In genomic region chr11:24233821-24234220, GRCm38 (mm10) we compare ENCODE assay signal across 20 mouse cellular contexts.
"Had no signal": no experiment of that assay in that cellular context is flagged by ENCODE, and none has a peak within 500 bp of the region (broad histone marks: within the 10 kb centered on the region; RNA-seq: fewer than 3 reads in every experiment).

No protein-coding gene starts in this region.

- H3K9me3 ChIP-seq: limb, embryonic 13.5 days; liver, embryonic 12.5 days; liver, embryonic 15.5 days; midbrain, embryonic 12.5 days; neural tube, embryonic 13.5 days; stomach, embryonic 15.5 days had no signal

- H3K4me1 ChIP-seq: liver, embryonic 12.5 days; liver, embryonic 15.5 days; midbrain, embryonic 12.5 days; neural tube, embryonic 13.5 days had no signal

- ATAC-seq: intestine, postnatal 0 days; liver, embryonic 12.5 days; lung, postnatal 0 days; midbrain, embryonic 16.5 days had no signal

- H3K9ac ChIP-seq: limb, embryonic 13.5 days; liver, embryonic 12.5 days; liver, embryonic 15.5 days; midbrain, embryonic 12.5 days; neural tube, embryonic 13.5 days; stomach, embryonic 15.5 days had no signal

- H3K27ac ChIP-seq: left cerebral cortex, adult 2 months; limb, embryonic 13.5 days; liver, embryonic 12.5 days; liver, embryonic 15.5 days; midbrain, embryonic 12.5 days; neural tube, embryonic 13.5 days; stomach, embryonic 15.5 days had no signal

- H3K36me3 ChIP-seq: limb, embryonic 13.5 days; liver, embryonic 12.5 days; liver, embryonic 15.5 days; midbrain, embryonic 12.5 days; neural tube, embryonic 13.5 days; stomach, embryonic 15.5 days had no signal

- DNase-seq: kidney, adult 2 months; kidney, postnatal 36 days; layer of hippocampus, postnatal 36 days; liver; lung, adult 18-20 months; retina, postnatal 1 day; right cerebral cortex, postnatal 25 days; spleen, adult 18-20 months; thymus, postnatal 25 days had no signal

- H3K27me3 ChIP-seq: limb, embryonic 13.5 days; liver, embryonic 12.5 days; liver, embryonic 15.5 days; midbrain, embryonic 12.5 days; neural tube, embryonic 13.5 days; stomach, embryonic 15.5 days had no signal

- H3K4me3 ChIP-seq: left cerebral cortex, adult 2 months; limb, embryonic 13.5 days; liver, embryonic 12.5 days; liver, embryonic 15.5 days; midbrain, embryonic 12.5 days; myocyte; neural tube, embryonic 13.5 days; stomach, embryonic 15.5 days had no signal

- H3K4me2 ChIP-seq: limb, embryonic 13.5 days; liver, embryonic 12.5 days; liver, embryonic 15.5 days; midbrain, embryonic 12.5 days; neural tube, embryonic 13.5 days; stomach, embryonic 15.5 days had no signal
